Mouse (Mus musculus) brain, embryonic 18.5 days (tissue): ENCODE measurements at regions not wholly inside any gene's neighbourhood (a gene's known extent, or its start where the extent isn't known, plus 50 kb on each side); places are given as distances from the start of the nearest gene placed in this dataset.
A peak's percentile ranks its signal among the peaks of the same experiment; 100 is the strongest.
"Not testable (repeated sequence)": the region's sequence is repeated elsewhere in the genome, so short reads cannot be mapped to it uniquely, and the experiment has no call there.

ENCODE experiments used
- DNase-seq: peaks from one replicate; pipeline ENCODE4 v3.0.0-alpha.2; 2012; ENCODE audit warnings: low read depth, low spot score

DNA sequence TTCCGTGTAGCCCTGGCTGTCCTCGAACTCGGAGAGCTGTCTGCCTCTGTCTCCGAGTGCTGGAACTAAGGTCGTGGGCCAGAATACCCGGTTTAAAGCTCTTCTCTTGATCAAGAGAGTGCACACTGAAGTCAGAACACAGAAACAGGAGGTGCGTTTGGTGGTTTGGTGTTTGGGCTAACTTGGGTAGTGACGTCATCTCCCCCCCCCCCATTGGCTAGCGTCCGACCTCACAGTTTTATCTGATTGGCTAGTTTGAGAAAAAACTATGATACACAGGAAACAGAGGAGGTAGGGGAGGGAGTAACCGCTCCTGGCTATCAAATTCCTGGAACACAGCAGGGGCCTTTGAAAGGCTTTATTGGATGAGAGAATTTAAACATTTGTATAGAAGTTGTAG, 60.2 kb upstream of the Pim1 start:
- DNase-seq = no peak

DNA sequence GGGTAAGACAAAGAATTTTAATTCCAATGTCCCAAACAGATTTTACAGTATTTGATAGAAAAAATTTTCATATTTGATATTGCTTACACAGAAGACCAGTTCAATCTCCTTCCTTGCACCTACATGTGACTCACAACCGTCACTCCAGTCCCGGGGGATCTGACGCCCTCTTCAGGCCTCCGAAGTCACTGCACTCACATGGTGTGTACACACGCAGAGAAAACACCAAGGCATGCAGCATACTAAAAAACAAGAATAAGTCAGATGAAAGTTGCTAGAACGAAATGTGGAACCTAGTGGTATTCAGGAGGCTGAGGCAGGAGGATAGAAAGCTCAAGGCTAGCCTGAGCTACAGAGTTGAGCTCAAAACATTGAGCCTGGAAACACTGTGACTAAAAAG, 59.7 kb upstream of the Pim1 start:
- no peak for DNase-seq

DNA sequence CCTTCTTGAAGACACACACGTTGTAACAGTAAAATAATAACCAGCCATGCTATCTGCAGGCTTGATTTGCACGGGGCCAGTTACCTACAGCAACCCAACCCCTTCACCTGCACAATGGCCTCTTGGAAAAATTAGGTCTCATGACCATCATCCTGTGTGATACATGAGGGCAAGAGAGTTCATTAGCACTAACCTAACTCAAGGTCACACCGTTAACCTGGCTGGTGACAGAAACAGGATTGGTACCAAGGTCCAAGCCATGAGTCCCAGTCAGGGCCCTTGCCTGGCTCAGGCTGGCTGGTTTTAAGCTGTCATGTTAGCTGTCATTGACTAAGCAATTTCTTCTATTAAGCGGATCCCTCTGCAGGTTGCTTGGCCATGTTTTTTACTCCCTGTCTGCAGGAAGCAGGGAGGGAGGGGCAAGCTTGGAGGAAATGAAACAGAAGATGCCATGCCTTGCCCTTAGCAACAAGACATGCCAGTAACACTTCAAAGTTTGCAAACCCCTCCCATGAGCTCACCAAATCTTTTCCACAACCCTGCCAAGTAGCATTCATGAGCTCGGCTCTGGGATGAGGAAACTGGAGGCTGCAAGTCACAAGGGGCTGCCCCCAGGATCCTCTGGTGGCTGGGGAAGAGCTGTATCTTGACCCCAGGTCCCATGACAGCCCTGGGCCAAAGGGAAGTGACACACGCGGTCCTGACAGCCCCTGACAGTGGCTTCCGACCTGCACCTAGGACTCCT, 58.8 kb upstream of the Pim1 start:
- no peak for DNase-seq

DNA sequence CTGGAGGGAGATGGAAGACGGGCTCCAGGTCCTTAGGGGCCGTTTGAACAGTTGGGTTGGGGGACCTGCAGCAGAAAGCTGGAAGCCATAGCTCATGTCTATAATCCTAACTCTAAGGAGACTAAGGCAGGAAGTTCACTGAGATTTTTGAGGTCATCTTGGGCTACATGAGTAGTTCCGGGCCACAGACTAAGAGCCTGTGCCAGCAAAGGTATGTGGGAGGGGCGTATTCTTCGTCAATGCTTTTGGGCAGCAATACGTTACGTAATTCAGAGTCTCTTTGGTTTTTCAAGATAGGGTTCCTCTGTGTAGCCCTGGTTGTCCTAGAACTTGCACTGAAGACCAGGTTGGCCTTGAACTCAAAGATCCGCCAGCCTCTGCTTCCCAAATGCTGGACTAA, 57.9 kb upstream of the Pim1 start:
- DNase-seq = no peak

DNA sequence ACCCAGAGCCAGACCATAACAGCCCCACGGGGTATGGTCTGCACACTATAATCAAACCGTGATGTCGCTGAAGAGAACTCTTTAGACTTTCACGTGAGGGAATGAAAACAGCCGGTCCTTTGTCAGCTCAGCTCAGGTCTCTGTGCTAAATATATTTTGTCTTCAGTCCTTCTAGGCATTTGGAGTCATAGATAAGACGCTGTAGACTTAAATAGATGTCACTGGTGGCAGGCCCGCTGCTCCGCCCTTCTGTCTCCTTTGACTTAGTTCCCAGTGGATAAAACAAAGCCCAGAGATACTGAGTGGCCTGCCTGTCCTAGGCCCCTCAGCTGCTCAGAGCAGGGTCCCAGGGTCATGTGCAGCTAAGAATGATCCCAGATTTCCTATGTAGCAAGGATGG, 57.2 kb upstream of the Pim1 start:
- DNase-seq = no peak

DNA sequence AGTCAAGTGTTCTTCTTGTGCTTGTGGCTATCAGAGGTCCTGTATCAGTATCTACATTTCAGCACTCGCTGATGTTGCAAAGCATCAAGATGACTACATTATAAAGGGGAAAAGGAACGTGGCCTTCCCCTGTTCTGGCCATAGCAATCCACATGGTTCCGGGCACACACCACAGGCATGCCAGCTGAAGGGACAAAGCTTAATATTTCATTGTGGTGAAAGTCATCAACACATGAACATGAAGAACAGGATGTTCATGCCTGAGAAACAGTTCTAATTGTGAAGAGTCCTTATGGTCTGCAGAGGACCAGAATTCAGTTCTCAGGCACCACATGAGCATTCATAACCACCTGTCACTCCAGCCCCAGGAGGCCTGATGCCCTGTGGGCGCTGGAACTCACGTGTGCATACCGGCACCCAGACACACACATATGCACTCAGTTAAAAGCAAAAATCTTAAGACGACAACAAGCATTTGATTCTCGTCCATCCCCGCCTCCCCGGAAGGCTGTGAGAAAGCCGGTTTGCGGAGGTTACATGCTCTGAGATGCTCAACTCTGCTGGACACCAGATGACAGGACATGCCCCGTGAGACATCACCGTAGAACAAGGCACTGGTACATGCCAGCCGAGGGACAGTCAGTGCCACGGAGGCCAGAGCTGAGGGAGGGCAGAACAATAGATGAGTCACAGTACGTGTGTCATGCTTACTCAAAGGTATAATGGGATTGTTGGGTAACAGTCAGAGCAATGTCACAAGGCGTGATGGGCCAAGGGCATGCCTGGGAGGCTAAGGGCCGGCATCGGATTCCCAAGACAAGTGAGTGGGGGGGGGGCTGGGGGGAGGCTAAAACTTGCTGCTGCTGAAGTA, 56.2 kb upstream of the Pim1 start:
- DNase-seq = no peak

DNA sequence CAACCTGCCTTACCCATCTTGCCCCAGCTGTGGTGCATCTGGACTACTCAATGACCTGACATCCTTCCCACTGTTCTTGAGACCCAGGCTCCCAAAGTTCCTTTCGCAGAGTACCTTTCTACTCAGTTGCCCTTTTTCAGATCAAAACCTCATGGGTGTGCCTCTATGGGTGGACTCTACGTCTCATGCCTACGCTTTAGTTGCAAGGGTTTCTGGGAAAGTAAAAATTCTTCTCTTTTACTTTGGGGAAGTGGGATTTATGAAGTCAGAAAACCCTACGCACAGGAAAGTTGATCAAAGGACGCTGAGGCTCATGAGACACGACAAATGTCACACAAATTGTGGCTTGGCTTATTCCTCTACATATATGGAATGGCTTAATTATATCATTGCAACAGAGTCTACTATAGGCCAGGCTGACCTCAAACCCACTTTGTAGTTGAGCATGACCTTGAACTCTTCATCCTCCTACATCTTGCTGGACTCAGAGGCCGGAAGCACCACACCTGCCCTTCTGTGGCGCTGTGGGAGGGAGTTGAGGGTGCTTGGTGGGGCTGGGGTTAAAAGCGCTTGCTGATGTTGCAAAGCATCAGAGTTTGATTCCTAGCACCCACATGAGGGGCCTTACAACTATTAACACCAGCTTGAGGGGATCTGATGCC, 55.1 kb upstream of the Pim1 start:
- DNase-seq = no peak

DNA sequence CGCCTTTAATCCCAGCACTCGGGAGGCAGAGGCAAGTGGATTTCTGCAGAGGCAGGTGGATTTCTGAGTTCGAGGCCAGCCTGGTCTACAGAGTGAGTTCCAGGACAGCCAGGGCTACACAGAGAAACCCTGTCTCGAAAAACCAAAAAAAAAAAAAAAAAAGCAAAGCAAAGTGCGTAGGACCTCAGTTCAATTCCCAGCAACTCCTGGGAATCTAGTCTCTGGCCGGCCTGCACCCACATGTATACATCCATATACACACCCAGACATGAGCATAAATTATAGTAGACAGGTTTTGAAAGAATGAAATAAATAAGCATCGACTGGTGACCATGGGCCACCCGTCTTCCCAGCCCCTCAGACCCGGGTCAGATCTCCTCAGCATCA, 54.1 kb upstream of the Pim1 start:
- not testable (repeated sequence) for DNase-seq

DNA sequence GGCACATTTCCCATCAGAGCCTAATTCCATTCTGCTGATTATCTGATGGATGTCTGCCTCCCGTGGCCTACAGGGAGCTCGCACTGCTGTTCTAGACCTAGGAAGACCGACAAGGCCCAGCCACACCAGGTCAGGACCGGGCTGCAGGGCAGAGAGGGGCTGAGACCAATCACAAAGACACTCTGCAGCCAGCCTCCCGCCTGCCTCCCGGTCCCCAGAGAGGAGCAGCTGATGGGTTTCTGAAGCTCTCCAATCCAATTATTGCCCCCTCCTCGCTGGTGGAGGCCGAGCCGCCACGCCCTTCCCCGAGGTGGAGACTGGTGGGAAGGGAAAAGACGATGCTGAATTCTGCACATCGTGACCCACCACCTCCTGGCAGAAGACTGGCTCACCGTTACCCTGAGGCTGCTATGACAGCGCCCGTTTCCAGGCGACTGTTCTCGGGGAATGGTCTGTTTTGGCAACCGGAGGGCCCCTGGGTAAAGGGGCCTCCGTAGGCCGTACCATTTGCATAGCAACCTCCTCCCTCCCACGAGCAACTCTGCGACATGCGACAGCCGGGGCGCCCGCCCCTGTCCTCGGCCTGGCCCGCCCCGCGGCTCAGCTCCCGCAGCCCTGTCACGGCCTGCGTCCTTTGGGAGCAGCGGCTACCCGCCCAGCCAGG, 53.5 kb upstream of the Pim1 start:
- peak; percentile 64 for DNase-seq

DNA sequence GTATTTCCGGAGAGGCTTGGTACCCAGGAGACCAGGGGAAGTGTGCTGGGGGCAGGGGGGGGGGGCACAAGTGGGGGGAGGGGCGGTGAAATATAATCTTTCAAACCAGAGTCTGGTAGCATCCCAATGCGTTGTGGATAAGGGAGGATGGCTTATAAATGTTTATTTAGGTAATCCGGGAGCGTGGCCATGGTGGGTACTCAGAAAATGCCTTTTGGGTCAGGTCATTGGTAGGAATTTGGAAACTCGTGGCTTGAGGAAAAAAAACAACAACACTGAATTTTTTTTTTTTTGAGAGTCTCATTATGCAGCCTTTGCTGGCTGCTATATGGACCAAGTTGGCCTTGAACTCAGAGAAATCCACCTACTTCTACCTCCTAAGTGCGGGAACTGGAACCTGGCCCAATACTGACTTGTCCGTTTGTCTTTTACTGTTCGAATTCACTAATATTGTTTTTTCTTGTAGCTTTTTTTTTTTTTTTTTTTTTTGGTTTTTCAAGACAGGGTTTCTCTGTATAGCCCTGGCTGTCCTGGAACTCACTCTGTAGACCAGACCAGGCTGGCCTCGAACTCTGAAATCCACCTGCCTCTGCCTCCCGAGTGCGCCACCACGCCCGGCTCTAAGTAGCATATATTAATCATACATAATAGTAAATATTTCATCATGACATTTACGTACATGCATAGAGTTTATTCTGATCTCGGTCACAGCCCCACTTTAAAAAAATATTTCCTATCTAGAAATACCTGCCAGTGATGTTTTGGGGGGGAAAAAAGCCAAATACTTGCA, 52.8 kb upstream of the Pim1 start:
- no peak for DNase-seq

DNA sequence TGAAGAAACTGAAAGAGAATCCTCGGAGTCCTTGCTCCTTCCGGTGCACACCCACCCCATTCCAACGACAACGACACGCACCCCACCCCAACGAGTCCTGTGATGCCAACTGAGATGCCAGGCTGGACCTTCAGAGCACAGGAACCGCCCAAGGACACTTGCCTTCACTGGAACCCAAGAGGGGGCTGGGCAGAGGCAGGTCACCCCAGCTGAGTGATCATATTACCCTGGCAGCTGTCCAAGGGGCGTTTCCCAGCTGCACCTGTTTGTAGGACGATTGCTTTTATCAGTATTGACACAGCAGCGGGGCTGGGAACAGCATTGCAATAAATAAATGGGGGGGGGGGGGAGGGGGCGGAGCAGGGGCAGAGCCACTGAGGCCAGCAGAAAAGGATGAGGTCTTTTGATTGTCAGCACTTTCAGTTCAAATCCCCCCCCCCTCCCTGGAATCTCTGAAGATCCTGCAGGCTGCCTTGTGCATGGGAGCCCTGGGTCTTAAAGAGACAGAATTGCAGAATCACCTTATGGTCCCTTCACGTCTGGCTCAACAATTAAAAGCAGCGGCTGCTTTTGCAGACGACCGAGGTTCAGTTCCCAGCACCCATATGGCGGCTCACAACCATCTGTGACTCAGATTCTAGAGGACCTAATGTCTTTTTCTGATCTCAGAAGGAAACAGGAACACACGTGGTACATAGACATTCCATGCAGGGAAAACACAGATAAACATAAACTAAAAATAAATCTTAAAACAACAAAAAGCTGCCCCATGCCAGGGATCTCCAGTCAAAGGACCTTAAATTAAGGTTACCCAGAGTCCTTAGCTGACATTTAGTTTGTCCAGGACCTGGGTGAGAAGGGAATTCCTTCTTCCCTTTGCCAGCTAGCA, 52.0 kb upstream of the Pim1 start:
- no peak for DNase-seq

DNA sequence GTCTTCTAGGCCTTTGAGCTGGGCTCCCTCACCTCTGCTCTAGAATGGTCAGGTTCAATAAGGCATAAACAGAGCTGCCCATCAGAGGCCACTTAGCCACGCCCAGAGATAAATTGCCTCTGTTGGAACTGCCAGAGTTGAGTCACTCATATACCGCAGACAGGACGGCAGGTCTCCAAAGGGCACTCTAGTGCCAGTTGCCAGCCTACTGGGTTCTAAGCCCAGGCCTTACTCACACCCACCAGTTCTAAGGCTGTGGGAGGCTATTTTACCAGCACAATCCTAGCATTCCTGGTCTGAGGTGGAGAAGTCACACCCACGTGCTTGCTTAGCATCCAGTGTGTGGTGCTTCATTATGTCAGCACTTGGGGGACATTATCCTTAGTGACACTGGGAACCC, 50.6 kb upstream of the Pim1 start:
- DNase-seq = no peak

DNA sequence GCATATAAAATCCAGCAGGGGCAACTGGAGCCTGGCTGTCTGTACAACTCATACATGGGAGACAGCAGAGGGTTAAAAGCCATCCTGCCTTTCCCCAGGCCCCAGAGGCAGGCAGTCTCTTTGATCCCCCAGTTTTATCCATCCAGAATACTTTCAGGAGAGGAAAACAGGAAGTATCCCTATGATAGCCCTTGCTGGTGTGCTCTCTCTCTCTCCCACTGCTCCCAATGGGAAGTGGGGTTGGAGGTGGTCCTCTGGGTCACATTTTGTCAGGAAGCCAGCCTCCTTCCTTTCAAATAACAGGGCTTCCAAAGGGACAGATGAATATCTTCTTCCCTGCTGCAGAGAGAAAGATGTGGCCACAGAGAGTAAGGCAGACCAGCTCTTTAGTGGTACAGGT, 50.1 kb upstream of the Pim1 start:
- no peak for DNase-seq
